Mouse (Mus musculus): ENCODE measurements at regions not wholly inside any gene's neighbourhood (a gene's known extent, or its start where the extent isn't known, plus 50 kb on each side); places are given as distances from the start of the nearest gene placed in this dataset.

DNA sequence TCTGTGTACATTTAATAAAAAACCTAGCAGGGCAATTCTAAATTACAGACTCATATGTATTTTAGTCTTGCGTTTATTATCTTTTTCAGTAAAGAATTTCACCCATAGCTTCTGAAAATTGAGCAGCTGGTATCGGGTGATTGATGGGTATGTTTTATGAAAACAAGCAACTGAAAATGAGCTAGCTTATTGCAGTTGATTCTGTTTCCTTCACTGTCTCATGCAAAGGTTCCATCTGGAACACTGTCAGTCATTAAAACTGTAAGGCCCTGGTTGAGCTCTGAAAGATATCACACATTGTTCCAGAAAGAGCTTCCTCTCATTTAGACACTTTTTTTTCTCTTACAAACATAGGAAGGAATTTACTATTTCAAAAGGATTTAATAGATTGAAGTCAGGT is 103.4 kb upstream of the Epha3 start:
- no peak overlapping the region for H3K9ac ChIP-seq (ENCODE audit: insufficient read depth, low read depth)
- no peak overlapping the region for H3K4me3 ChIP-seq (replicated peaks in 1 of 3; ENCODE audit: low read depth in 2 of 3, low read length in 2 of 3, poor library complexity in 1 of 3)
- dilution Hi-C loops (cut with MboI; ENCODE audit: extremely low pct_ligation_motif_present, extremely low pct_unique_long_range_greater_than_20kb, low sequenced_read_pairs): no loop called here
- no peaks in the 10 kb centered on the region for H3K4me1 ChIP-seq (ENCODE audit: control insufficient read depth in 1 of 2, insufficient read depth in 2 of 2)
- H3K79me2 ChIP-seq (replicated peaks; ENCODE audit: control insufficient read depth, extremely low read depth, insufficient read depth, poor library complexity, severe bottlenecking): no peaks in the 10 kb centered on the region
- H3K27ac ChIP-seq (ENCODE audit: insufficient read depth, low read depth): no peak overlapping the region
- H3K4me2 ChIP-seq (ENCODE audit: insufficient read depth, low read depth, poor library complexity, severe bottlenecking): no peak overlapping the region
- no peak for TF ChIP-seq HCFC1 (IDR thresholded peaks at IDR 0.05; ENCODE audit: low read depth, low read length)
- no peak for TF ChIP-seq ZNF384 (IDR thresholded peaks at IDR 0.05; ENCODE audit: low read depth, low read length)
- TF ChIP-seq POLR2AphosphoS2 (IDR thresholded peaks at IDR 0.05; ENCODE audit: low read depth, low read length): no peak
- no peak for TF ChIP-seq IRF4 (IDR thresholded peaks at IDR 0.05; ENCODE audit: low read depth, low read length)
- TF ChIP-seq ZKSCAN1 (IDR thresholded peaks at IDR 0.05; ENCODE audit: borderline replicate concordance, low read depth, low read length): no peak
- TF ChIP-seq JUND (conservative IDR thresholded peaks at IDR 0.05; ENCODE audit: low read depth, low read length): no peak
- TF ChIP-seq KAT2A (IDR thresholded peaks at IDR 0.05; ENCODE audit: insufficient replicate concordance, low read length): no peak
- no peak for TF ChIP-seq MAZ (IDR thresholded peaks at IDR 0.05; ENCODE audit: low read depth, low read length)
- no peak for TF ChIP-seq GABPA (IDR thresholded peaks at IDR 0.05; ENCODE audit: insufficient replicate concordance, low read depth, low read length)
- TF ChIP-seq USF1 (IDR thresholded peaks at IDR 0.05; ENCODE audit: low read depth, low read length): no peak
- TF ChIP-seq TCF12 (IDR thresholded peaks at IDR 0.05; ENCODE audit: low read depth, low read length): no peak
- no peak for TF ChIP-seq CHD1 (IDR thresholded peaks at IDR 0.05; ENCODE audit: low read depth, low read length)
- no peak for TF ChIP-seq E2F4 (IDR thresholded peaks at IDR 0.05; ENCODE audit: insufficient replicate concordance, low read depth, low read length)
- TF ChIP-seq CTCF (conservative IDR thresholded peaks at IDR 0.05 in 1 of 2, IDR thresholded peaks at IDR 0.05 in 1 of 2; ENCODE audit: low read depth in 2 of 2, low read length in 2 of 2): no peak
- TF ChIP-seq TBP (conservative IDR thresholded peaks at IDR 0.05; ENCODE audit: low read depth, low read length): no peak
- no peak for TF ChIP-seq MAX (IDR thresholded peaks at IDR 0.05; ENCODE audit: low read length)
- no peak for TF ChIP-seq ZMIZ1 (IDR thresholded peaks at IDR 0.05; ENCODE audit: low read depth, low read length)
- no peak for DNase-seq (ENCODE audit: extremely low read depth)
- H3K9me3 ChIP-seq (replicated peaks; ENCODE audit: low read length): peaks cover 22% of the 10 kb centered on the region
- H3K27me3 ChIP-seq (replicated peaks): no peaks in the 10 kb centered on the region
- in situ Hi-C loops (cut with MboI; ENCODE audit: low pct_ligation_motif_present, low pct_unique_long_range_greater_than_20kb, low sequenced_read_pairs): no loop called here
- H3K36me3 ChIP-seq (replicated peaks in 1 of 2; ENCODE audit: control insufficient read depth in 1 of 2, insufficient read depth in 1 of 2, low read length in 1 of 2): no peaks in the 10 kb centered on the region

DNA sequence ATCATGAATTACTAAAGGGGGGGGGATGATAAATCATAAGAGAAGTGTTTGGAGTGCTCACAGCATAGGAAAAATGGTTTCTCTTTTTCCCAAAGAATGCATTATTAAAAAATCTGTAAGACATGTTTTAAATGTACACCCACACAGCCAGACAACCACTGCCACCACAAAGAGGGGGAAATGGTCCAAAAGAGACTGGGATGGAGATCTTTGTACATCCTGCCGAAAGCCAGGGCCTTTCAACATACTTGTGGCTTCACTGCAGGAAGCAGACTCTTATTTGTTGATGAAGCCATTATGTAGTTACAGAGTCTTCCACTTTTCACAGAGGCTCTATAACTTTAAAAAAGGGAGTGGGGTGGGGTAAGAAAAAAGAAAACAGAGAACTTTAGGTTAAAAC is 96.8 kb upstream of the Epha3 start:
- peaks cover 28% of the 10 kb centered on the region for H3K9me3 ChIP-seq (replicated peaks; ENCODE audit: low read length)
- no peaks in the 10 kb centered on the region for H3K4me1 ChIP-seq (ENCODE audit: control insufficient read depth in 1 of 2, insufficient read depth in 2 of 2)
- no peak overlapping the region for H3K4me2 ChIP-seq (ENCODE audit: insufficient read depth, low read depth, poor library complexity, severe bottlenecking)
- dilution Hi-C loops (cut with MboI; ENCODE audit: extremely low pct_ligation_motif_present, extremely low pct_unique_long_range_greater_than_20kb, low sequenced_read_pairs) (no loop called here), in situ Hi-C loops (cut with MboI; ENCODE audit: low pct_ligation_motif_present, low pct_unique_long_range_greater_than_20kb, low sequenced_read_pairs) (no loop called here)
- no peak for DNase-seq (ENCODE audit: extremely low read depth)
- TF ChIP-seq HCFC1 (IDR thresholded peaks at IDR 0.05; ENCODE audit: low read depth, low read length): no peak
- no peaks in the 10 kb centered on the region for H3K27me3 ChIP-seq (replicated peaks)
- H3K9ac ChIP-seq (ENCODE audit: insufficient read depth, low read depth): no peak overlapping the region
- H3K36me3 ChIP-seq (replicated peaks in 1 of 2; ENCODE audit: control insufficient read depth in 1 of 2, insufficient read depth in 1 of 2, low read length in 1 of 2): no peaks in the 10 kb centered on the region
- no peaks in the 10 kb centered on the region for H3K79me2 ChIP-seq (replicated peaks; ENCODE audit: control insufficient read depth, extremely low read depth, insufficient read depth, poor library complexity, severe bottlenecking)
- no peak overlapping the region for H3K4me3 ChIP-seq (replicated peaks in 1 of 3; ENCODE audit: low read depth in 2 of 3, low read length in 2 of 3, poor library complexity in 1 of 3)
- no peak overlapping the region for H3K27ac ChIP-seq (ENCODE audit: insufficient read depth, low read depth)
